Mouse (Mus musculus): ENCODE results near the gene Hdac11.

DNA sequence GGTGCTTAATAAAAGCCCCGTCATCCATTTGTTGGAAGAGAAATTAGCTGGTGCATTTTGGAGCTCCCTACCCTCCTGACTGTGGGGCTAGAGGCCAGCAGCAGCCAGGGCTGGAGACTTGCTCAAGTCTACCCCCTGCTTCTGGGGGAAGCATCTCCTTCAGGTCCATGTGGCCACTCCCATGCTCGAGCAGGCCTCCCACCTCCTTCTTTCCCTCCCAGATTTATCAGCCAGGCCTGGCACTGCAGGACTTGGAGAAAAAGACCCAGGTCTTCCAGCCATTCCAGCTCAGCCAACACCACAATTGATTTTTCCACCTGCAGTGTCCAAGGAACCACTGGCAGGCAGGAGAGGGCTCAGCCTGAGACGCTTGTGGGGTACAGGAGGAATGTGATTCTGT is 28.3 kb downstream of the Hdac11 start:
- TF ChIP-seq POLR2A (IDR thresholded peaks at IDR 0.05; ENCODE audit: extremely low read depth, insufficient read depth, low read length): no peak
- no peak for TF ChIP-seq CTCF (IDR thresholded peaks at IDR 0.05; ENCODE audit: extremely low read depth, insufficient read depth, low read length)

Measured in cortical plate, adult 2 months (tissue).